Mouse (Mus musculus): ENCODE measurements around the gene Spef2.

Gene Spef2

GRCm38 (mm10) chr15:9748359-9749102, at the start of gene Spef2:
TSS of gene Spef2 (minus strand) at chr15:9748868.
- peak; percentile 73 for DNase-seq (ENCODE audit: low spot score)

GRCm38 (mm10) chr15:9794131-9794530, 45.5 kb upstream of the Spef2 start:
- no peak for DNase-seq (ENCODE audit: low spot score)

- DNase-seq (ENCODE audit: low spot score) = no peak
Measured at GRCm38 (mm10) chr15:9788245-9789030, 39.8 kb upstream of the Spef2 start.

GRCm38 (mm10) chr15:9774222-9775142, 25.8 kb upstream of the Spef2 start:
- peak; percentile 13 for DNase-seq (ENCODE audit: low spot score)

- DNase-seq (ENCODE audit: low spot score) = no peak
Measured at GRCm38 (mm10) chr15:9768184-9768918, 19.7 kb upstream of the Spef2 start.

GRCm38 (mm10) chr15:9767034-9767433, 18.4 kb upstream of the Spef2 start:
- DNase-seq (ENCODE audit: low spot score) = no peak

GRCm38 (mm10) chr15:9750966-9751365, 2.3 kb upstream of the Spef2 start:
- DNase-seq (ENCODE audit: low spot score) = no peak

- DNase-seq (ENCODE audit: low spot score) = no peak
Measured at GRCm38 (mm10) chr15:9747410-9748104, 1.1 kb downstream of the Spef2 start.

GRCm38 (mm10) chr15:9742172-9742571, 6.5 kb downstream of the Spef2 start:
- no peak for DNase-seq (ENCODE audit: low spot score)

- no peak for DNase-seq (ENCODE audit: low spot score)
Measured at GRCm38 (mm10) chr15:9714574-9715458, 33.9 kb downstream of the Spef2 start.

- no peak for DNase-seq (ENCODE audit: low spot score)
Measured at GRCm38 (mm10) chr15:9713707-9714106, 35.0 kb downstream of the Spef2 start.

GRCm38 (mm10) chr15:9710330-9710729, 38.3 kb downstream of the Spef2 start:
- DNase-seq (ENCODE audit: low spot score) = peak; percentile 3

- DNase-seq (ENCODE audit: low spot score) = no peak
Measured at GRCm38 (mm10) chr15:9705830-9706450, 42.7 kb downstream of the Spef2 start.

GRCm38 (mm10) chr15:9701845-9702244, 46.8 kb downstream of the Spef2 start:
- peak; percentile 8 for DNase-seq (ENCODE audit: low spot score)

- no peak for DNase-seq (ENCODE audit: low spot score)
Measured at GRCm38 (mm10) chr15:9691721-9692120, 56.9 kb downstream of the Spef2 start.

GRCm38 (mm10) chr15:9690845-9691244, 57.8 kb downstream of the Spef2 start:
- DNase-seq (ENCODE audit: low spot score) = no peak

- no peak for DNase-seq (ENCODE audit: low spot score)
Measured at GRCm38 (mm10) chr15:9690436-9690835, 58.2 kb downstream of the Spef2 start.

- no peak for DNase-seq (ENCODE audit: low spot score)
Measured at GRCm38 (mm10) chr15:9683485-9683884, 65.2 kb downstream of the Spef2 start.

GRCm38 (mm10) chr15:9677343-9678036, 71.2 kb downstream of the Spef2 start:
- DNase-seq (ENCODE audit: low spot score) = no peak

Data from lung, postnatal 25 days (tissue).